Mouse (Mus musculus) forebrain, embryonic 12.5 days (tissue): ENCODE results near the gene Zkscan17. TPM values are rescaled to one million over a fixed set of nuclear protein-coding genes. Genes with fewer than 3 reads are reported as not detected.

Experiments used
- ATAC-seq: fragments of 200-750 bp; cut with Nextera tagmentation; 2 replicates; pipeline ENCODE4 v1.8.0; 2017; ENCODE audit warnings: moderate TSS enrichment; ENCODE audit not compliant: low FRiP score
- H3K27ac ChIP-seq: fragments of 300-500 bp; sonication (generic); 2 replicates; pipeline ENCODE4 v1.5.1; 2016; ENCODE audit warnings: mild to moderate bottlenecking
- H3K27me3 ChIP-seq: fragments of 300-500 bp; sonication (generic); 2 replicates; pipeline ENCODE4 v1.6.1; 2016; ENCODE audit warnings: mild to moderate bottlenecking
- H3K36me3 ChIP-seq: fragments of 300-500 bp; sonication (generic); replicated peaks from 2 replicates; pipeline ENCODE4 v1.6.1; 2016; ENCODE audit warnings: mild to moderate bottlenecking
- H3K4me1 ChIP-seq: fragments of 300-500 bp; sonication (generic); 2 replicates; pipeline ENCODE4 v1.6.1; 2016
- H3K4me2 ChIP-seq: fragments of 300-500 bp; sonication (generic); 2 replicates; pipeline ENCODE4 v1.6.1; 2016; ENCODE audit warnings: mild to moderate bottlenecking, moderate library complexity
- H3K4me3 ChIP-seq: fragments of 300-500 bp; sonication (generic); replicated peaks from 2 replicates; pipeline ENCODE4 v1.5.1; 2016; ENCODE audit warnings: mild to moderate bottlenecking
- H3K9ac ChIP-seq: fragments of 300-500 bp; sonication (generic); 2 replicates; pipeline ENCODE4 v1.6.1; 2016; ENCODE audit warnings: mild to moderate bottlenecking
- H3K9me3 ChIP-seq: fragments of 300-500 bp; sonication (generic); 2 replicates; pipeline ENCODE4 v1.6.1; 2016
- WGBS: fragments of 180-500 bp; shearing (Covaris S2); methylation state at CpG from one replicate; pipeline ENCODE4 v1.1.7; 2016; 5-methylcytosine and 5-hydroxymethylcytosine counted together
- polyA plus RNA-seq: library from polyadenylated mRNA; unstranded; fragments of >200 nt; fragmentation: Nextera tagmentation; extraction: Ambion mirVana; gene quantifications from 2 replicates; pipeline ENCODE4 v1.2.1, GENCODE M21; 2016

The Zkscan17 gene
- polyA plus RNA-seq, 1 experiment from 2014 or later = 29.6 TPM

DNA sequence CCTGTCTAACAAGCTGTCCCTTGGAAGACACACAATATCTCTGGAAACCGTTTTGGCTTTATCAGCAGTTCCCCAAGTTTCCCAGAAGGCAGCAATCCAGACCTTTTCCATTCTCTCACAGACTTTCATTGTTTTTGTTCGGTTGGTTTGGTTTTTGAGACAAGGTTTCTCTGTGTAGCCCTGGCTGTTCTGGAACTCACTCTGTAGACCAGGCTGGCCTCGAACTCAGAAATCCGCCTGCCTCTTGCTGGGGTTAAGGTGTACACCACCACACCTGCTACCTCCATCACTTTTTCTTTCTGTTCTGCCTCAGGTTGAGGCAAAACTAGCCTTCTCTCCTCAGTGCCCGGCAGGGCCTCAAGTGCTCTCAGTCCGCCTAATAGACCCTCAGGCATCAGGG is 12.2 kb downstream of the Zkscan17 start:
- H3K4me2 ChIP-seq = no peak overlapping the region
- no peak for ATAC-seq
- no peak overlapping the region for H3K9ac ChIP-seq
- H3K36me3 ChIP-seq = peaks cover 4% of the 10 kb centered on the region
- H3K27me3 ChIP-seq = no peaks in the 10 kb centered on the region
- no peak overlapping the region for H3K4me3 ChIP-seq
- no peak overlapping the region for H3K27ac ChIP-seq
- no peaks in the 10 kb centered on the region for H3K4me1 ChIP-seq
- WGBS = 59% methylated on average over 6 of the region's 6 CpGs
- no peaks in the 10 kb centered on the region for H3K9me3 ChIP-seq

DNA sequence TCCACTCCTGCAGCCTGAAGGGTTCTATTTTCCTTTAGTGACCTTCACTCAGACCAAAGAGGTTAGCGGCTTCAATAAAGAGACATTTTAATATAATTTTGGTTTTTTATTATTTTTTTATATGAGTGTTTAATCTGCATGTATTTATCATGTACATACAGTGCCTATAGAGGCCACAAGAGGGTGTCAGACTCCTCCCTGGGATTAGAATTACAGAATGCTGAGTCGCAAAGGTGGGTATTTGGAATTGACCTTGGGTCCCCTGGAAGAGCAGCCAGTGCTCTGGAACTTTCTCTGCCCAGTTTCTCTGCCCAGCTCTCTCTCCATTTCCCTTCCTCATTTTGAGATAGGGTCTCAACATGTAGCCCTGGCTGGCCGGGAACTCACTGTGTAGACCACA is 13.0 kb downstream of the Zkscan17 start:
- Histone ChIP-seq H3K9ac (no peak overlapping the region), H3K4me1 (no peaks in the 10 kb centered on the region), H3K4me3 (no peak overlapping the region), H3K9me3 (no peaks in the 10 kb centered on the region), H3K27ac (no peak overlapping the region), H3K27me3 (no peaks in the 10 kb centered on the region), H3K36me3 (peaks cover 4% of the 10 kb centered on the region), H3K4me2 (no peak overlapping the region)
- 84% methylated on average over 3 of the region's 3 CpGs for WGBS
- no peak for ATAC-seq

DNA sequence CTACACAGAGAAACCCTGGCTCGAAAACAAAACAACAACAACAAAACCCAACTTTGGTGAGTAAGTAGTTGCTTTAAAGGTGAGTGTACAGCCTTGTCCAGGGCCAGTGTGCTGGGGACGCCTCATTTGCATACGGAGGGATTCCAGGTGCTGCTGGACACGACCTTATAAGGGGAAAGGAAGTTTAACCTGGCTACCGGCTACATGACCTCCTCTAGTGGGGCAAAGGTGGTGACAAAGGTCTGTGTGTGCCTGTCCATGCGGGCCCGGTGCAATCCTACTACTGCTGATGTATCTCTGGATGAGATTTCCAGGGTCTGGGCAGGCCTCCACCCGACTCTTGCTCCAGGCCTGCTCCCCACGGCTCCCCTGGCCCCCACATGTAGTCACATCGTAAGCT is 13.8 kb downstream of the Zkscan17 start:
- WGBS = 90% methylated on average over 10 of the region's 10 CpGs
- H3K36me3 ChIP-seq = peaks cover 4% of the 10 kb centered on the region
- no peaks in the 10 kb centered on the region for H3K27me3 ChIP-seq
- no peak overlapping the region for H3K9ac ChIP-seq
- no peak overlapping the region for H3K4me2 ChIP-seq
- ATAC-seq = no peak
- H3K4me1 ChIP-seq = peaks cover 3% of the 10 kb centered on the region
- no peak overlapping the region for H3K4me3 ChIP-seq
- H3K9me3 ChIP-seq = no peaks in the 10 kb centered on the region
- no peak overlapping the region for H3K27ac ChIP-seq

DNA sequence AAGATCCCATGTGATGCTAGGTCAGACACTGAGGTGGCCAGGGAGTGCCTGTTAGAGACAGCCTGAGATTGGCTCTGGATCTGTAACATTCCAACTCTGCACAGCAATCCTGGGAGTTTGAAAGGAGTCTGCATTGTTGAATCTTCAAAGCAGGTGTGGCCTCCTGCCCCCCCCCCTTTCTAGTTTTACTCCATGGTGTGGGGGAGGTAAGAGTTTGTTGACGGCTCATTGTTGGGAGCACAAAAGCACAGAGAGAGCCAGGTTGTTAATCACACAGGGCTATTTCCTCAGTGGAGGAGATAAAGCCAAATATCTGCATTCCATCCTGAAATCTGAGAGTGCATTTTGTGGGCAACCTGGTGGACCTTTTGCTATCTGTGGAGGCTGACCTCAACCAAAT is 15.0 kb downstream of the Zkscan17 start:
- 63% methylated on average over 1 of the region's 1 CpGs for WGBS
- no peak overlapping the region for H3K4me2 ChIP-seq
- no peak for ATAC-seq

DNA sequence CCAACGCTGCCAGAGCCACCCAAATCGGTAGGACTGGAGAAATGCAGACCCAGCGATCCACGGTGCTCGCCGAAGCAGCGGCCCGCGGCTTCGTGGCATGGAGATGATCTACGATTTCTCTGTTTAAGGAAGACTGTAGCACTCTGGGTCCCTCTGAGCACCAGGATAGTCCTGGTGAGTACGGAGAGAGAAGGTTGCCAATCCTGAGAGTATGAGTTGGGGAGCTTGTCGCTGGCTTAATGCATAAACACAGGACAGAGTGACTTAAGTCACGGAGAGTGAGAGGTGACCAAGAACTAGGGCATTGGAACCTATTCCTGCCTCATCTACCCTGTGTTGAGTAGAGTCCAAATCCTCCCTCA is 19.9 kb downstream of the Zkscan17 start:
- H3K4me3 ChIP-seq = peak overlapping the region; percentile 77
- no peaks in the 10 kb centered on the region for H3K27me3 ChIP-seq
- H3K4me1 ChIP-seq = peaks cover 23% of the 10 kb centered on the region
- H3K27ac ChIP-seq = peak overlapping the region; percentile 85
- H3K9ac ChIP-seq = peak overlapping the region; percentile 91
- peak; percentile 15; the same call in 1 of the 2 replicates for ATAC-seq
- WGBS = under 1% methylated on average over 14 of the region's 14 CpGs
- peaks cover 31% of the 10 kb centered on the region for H3K36me3 ChIP-seq
- H3K4me2 ChIP-seq = peak overlapping the region; percentile 90
- H3K9me3 ChIP-seq = no peaks in the 10 kb centered on the region

More for the DNA sequence above, 15.0 kb downstream of the Zkscan17 start:
- Histone ChIP-seq H3K9ac (no peak overlapping the region), H3K27me3 (no peaks in the 10 kb centered on the region), H3K4me3 (no peak overlapping the region), H3K9me3 (no peaks in the 10 kb centered on the region), H3K36me3 (peaks cover 4% of the 10 kb centered on the region), H3K4me1 (peaks cover 15% of the 10 kb centered on the region), H3K27ac (no peak overlapping the region)

DNA sequence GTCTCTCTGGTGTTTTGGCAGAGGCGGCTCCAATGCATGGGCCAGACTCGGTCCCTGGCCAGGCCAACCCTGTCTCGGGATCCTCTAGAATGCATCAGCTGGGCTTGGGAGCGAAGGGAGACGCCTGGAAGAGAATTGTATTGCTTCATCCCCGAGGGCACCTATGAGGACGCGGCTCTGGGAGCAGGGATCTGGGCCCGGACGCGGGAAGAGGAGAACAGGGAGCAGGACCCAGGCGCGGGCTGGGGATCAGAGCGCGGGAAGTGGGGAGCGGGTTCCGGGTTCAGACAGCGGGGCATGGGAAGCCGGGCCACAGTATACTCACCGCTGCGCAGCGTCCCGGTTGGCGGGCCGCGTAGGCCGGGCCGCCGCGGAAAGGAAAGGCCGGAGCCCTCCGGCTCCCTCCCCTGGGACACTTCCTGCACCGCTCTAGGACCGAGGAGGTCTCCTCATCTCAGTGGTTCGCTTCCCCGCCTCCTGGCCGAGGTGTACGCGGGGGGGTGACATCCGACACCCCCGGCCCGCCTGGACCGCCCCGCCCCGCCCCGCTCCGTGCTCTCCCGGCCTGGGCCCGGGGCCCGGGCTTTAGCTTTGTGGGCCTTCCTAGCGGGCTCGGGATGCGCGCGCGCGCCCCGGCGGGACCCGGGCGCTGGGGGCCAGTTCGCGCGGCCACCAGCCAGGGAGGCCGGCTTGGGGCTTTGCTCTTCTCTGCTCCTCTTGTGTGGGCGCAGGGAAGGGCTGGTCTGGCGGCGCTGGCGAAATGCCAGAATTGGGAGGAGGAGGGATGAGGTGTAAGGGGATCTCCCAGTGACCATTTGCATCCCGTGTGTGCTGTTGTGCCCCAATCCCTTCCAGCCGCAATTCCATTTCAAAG is 20.5 kb downstream of the Zkscan17 start:
- no peaks in the 10 kb centered on the region for H3K9me3 ChIP-seq
- H3K4me1 ChIP-seq = peaks cover 23% of the 10 kb centered on the region
- peak overlapping the region; percentile 77 for H3K4me3 ChIP-seq
- under 1% methylated on average over 60 of the region's 71 CpGs for WGBS
- peak; percentile 90 for ATAC-seq
- H3K4me2 ChIP-seq = peak overlapping the region; percentile 90
- H3K27me3 ChIP-seq = no peaks in the 10 kb centered on the region
- H3K36me3 ChIP-seq = peaks cover 37% of the 10 kb centered on the region
- peak overlapping the region; percentile 91 for H3K9ac ChIP-seq
- H3K27ac ChIP-seq = peak overlapping the region; percentile 85

DNA sequence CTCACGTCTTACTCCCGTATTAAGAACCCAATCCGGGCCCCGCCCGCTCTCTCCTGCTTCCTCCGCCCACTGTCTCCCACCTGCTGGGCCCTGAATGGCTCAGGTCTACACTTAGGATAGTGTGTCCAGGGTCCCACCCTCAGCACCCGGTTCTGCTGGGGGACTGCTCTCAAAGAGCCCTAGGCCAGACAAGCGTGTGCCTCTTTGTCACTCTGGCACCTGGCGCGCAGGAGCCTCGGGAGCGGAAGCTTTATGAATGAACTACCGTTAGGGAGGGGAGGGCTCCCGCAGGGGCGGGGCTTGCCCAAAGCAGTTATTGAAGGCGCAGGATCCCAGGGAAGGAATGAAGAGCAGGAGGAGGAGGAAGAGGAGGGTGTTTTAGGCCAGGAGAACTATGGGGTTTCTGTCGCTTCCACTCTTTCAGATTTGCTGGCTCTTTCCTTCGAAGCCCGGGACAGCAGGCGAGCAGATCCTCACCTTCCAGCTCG is 21.2 kb downstream of the Zkscan17 start:
- no peaks in the 10 kb centered on the region for H3K27me3 ChIP-seq
- peak overlapping the region; percentile 85 for H3K27ac ChIP-seq
- peak overlapping the region; percentile 91 for H3K9ac ChIP-seq
- peaks cover 40% of the 10 kb centered on the region for H3K36me3 ChIP-seq
- peak; percentile 65 for ATAC-seq
- H3K4me3 ChIP-seq = peak overlapping the region; percentile 77
- peaks cover 23% of the 10 kb centered on the region for H3K4me1 ChIP-seq
- H3K4me2 ChIP-seq = peak overlapping the region; percentile 90
- WGBS = 1% methylated on average over 21 of the region's 21 CpGs
- no peaks in the 10 kb centered on the region for H3K9me3 ChIP-seq

DNA sequence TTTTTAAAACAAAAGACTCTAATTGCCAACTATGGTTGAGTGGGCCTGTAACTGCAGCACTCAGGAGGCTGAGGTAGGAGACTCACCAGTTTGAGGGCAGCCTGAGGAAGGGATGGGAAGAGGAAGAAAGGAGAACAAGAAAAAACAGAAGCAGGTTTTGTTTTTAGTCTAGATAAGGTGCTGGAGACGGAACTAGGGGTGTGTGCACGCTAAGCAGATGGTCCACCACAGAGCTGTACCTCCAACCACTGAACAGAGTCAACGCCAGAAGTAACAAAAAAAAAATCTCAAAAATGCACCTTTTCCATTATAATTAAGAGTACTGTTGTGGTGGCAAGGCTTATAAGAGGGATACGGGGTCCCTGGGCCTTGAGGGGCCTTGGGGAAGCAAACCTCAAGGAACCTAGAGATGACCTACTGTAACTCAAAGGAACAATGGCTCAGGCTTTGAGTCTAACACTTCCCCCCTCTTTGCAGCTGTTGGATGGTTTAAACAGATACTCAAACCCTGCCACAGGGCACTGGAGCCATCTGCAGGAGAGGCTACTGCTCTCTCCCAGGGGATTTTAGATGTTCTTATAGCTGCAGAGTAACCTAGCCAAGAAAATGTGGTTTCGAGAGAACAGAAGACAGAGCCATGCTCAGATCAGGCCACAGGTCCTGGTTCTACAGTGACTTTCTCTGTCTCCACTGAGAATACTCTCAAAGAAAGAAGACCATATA is 24.4 kb downstream of the Zkscan17 start:
- Histone ChIP-seq H3K4me2 (no peak overlapping the region), H3K27me3 (no peaks in the 10 kb centered on the region), H3K4me1 (peaks cover 14% of the 10 kb centered on the region), H3K9me3 (no peaks in the 10 kb centered on the region), H3K36me3 (peaks cover 73% of the 10 kb centered on the region), H3K4me3 (no peak overlapping the region), H3K27ac (no peak overlapping the region), H3K9ac (no peak overlapping the region)
- 94% methylated on average over 5 of the region's 5 CpGs for WGBS
- no peak for ATAC-seq

DNA sequence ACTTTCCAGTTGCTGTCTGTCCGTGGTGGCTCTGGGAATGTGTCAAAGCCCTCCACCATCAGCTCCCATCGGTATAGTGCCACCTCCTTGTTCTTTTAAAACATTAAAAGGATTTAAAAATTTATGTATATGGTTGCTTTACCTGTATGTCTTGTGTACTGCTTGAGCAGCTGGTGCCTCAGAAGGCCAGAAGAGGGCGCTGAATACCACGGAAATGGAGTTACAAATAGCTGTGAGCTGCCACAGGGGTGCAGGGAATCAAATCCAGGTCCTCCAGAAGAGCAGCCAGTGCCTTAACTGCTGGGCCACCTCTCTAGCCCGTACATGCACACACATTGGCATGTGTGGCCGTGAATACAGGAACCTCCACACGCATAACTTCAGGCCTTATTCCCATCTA is 28.8 kb downstream of the Zkscan17 start:
- 94% methylated on average over 7 of the region's 7 CpGs for whole genome bisulfite sequencing
- ATAC-seq = no peak
- H3K9ac ChIP-seq = no peak overlapping the region
- H3K4me2 ChIP-seq = no peak overlapping the region
- no peaks in the 10 kb centered on the region for H3K9me3 ChIP-seq
- H3K36me3 ChIP-seq = peaks cover 99% of the 10 kb centered on the region
- H3K4me1 ChIP-seq = no peaks in the 10 kb centered on the region
- H3K27me3 ChIP-seq = no peaks in the 10 kb centered on the region
- no peak overlapping the region for H3K4me3 ChIP-seq
- H3K27ac ChIP-seq = no peak overlapping the region

DNA sequence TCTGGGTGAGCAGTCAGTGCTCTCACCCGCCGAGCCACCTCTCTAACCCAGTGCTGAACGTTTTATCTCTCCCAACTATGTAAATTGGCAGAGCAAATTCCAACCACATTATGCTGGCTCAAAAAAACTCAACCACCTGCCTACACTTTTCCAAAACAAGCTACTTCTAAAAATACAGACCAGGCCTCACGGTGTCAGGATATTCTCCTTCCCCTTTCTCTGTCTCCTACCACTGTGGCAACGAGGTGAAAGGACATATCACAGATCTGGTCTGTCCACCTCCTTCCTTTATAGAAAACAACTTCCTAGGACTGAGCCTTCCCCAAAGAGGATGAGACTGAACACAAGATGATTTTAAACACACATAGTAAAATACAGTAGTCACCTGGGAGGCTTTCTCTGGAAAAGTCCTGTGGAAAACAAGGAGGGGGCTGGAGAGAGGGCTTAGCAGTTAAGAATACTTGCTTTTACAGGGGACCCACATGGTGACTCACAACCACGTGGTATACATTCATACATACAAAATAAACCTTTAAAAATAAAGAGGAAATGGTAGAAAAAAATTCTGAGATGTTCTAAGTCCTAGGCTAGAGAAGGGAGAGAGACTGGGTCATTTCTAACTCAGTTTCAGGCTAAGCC is 29.8 kb downstream of the Zkscan17 start:
- ATAC-seq = no peak
- no peaks in the 10 kb centered on the region for H3K4me1 ChIP-seq
- no peak overlapping the region for H3K4me3 ChIP-seq
- no peak overlapping the region for H3K4me2 ChIP-seq
- 90% methylated on average over 6 of the region's 6 CpGs for WGBS
- H3K9ac ChIP-seq = no peak overlapping the region
- no peaks in the 10 kb centered on the region for H3K27me3 ChIP-seq
- H3K36me3 ChIP-seq = peaks cover 99% of the 10 kb centered on the region
- no peak overlapping the region for H3K27ac ChIP-seq
- H3K9me3 ChIP-seq = no peaks in the 10 kb centered on the region

DNA sequence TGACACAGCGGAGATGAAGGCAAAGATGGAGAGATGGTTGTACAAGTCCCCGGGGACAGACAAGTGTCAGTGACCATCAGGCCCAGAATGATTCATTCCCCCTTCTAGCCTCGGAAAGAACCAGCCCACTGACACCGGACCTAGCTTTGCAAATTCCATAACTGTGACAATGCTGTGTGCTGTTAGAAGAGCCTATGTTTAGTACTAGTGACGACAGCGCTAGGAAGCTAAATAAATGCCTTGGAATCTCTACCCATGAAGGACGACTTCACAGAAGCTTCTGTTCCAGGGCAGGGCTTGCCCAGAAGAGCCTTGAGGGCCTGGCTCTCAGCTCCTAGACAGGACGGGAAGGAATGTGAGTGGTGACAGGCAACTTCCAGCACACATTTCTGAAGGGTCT is 40.3 kb downstream of the Zkscan17 start:
- Histone ChIP-seq H3K9ac (no peak overlapping the region), H3K27me3 (no peaks in the 10 kb centered on the region), H3K4me3 (no peak overlapping the region), H3K27ac (no peak overlapping the region), H3K4me2 (no peak overlapping the region), H3K4me1 (no peaks in the 10 kb centered on the region), H3K9me3 (no peaks in the 10 kb centered on the region), H3K36me3 (peaks cover 61% of the 10 kb centered on the region)
- ATAC-seq = no peak
- 88% methylated on average over 8 of the region's 8 CpGs for WGBS

DNA sequence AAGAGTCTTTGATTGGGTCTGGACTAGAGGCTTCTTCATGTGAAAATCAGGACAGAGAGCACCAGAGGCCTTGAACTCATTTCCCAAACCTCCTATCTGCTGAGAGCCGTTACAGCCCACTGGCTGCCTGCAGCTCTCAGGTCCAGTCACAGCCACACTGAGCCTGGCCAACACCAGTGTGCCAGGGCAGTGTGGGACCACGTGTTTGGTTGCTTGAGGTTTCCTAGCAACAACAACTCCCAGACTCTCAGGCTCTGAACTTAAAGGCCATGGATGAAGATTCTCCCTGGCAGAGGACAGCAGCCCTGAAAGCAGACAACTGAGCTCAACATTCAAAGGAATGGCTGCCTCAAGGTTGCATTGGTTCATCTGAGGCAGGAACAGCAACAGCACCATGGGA is 40.9 kb downstream of the Zkscan17 start:
- no peak overlapping the region for H3K27ac ChIP-seq
- peaks cover 55% of the 10 kb centered on the region for H3K36me3 ChIP-seq
- H3K9ac ChIP-seq = no peak overlapping the region
- no peak overlapping the region for H3K4me2 ChIP-seq
- no peaks in the 10 kb centered on the region for H3K9me3 ChIP-seq
- WGBS = 67% methylated on average over 2 of the region's 2 CpGs
- no peaks in the 10 kb centered on the region for H3K27me3 ChIP-seq
- no peak overlapping the region for H3K4me3 ChIP-seq
- no peaks in the 10 kb centered on the region for H3K4me1 ChIP-seq
- ATAC-seq = no peak
